Mouse (Mus musculus) embryonic facial prominence, embryonic 12.5 days (tissue): Measurements from ENCODE around the gene Sema3b. TPM values are rescaled to one million over a fixed set of nuclear protein-coding genes. Genes with fewer than 3 reads are reported as not detected.

Experiments used
- ATAC-seq: fragments of 200-750 bp; cut with Nextera tagmentation; 2 replicates; pipeline ENCODE4 v1.8.0; 2017; ENCODE audit not compliant: insufficient number of reproducible peaks, insufficient read depth, low FRiP score, low TSS enrichment
- H3K27ac ChIP-seq: fragments of 300-500 bp; sonication (generic); 2 replicates; pipeline ENCODE4 v1.5.1; 2016; ENCODE audit warnings: mild to moderate bottlenecking
- H3K27me3 ChIP-seq: fragments of 300-500 bp; sonication (generic); 2 replicates; pipeline ENCODE4 v1.6.1; 2016; ENCODE audit warnings: mild to moderate bottlenecking, moderate library complexity
- H3K36me3 ChIP-seq: fragments of 300-500 bp; sonication (generic); 2 replicates; pipeline ENCODE4 v1.6.1; 2016; ENCODE audit warnings: mild to moderate bottlenecking
- H3K4me1 ChIP-seq: fragments of 300-500 bp; sonication (generic); 2 replicates; pipeline ENCODE4 v1.6.1; 2016
- H3K4me2 ChIP-seq: fragments of 300-500 bp; sonication (generic); replicated peaks from 2 replicates; pipeline ENCODE4 v1.6.1; 2016; ENCODE audit warnings: mild to moderate bottlenecking, moderate library complexity
- H3K4me3 ChIP-seq: fragments of 300-500 bp; sonication (generic); 2 replicates; pipeline ENCODE4 v1.5.1; 2016; ENCODE audit warnings: mild to moderate bottlenecking
- H3K9ac ChIP-seq: fragments of 300-500 bp; sonication (generic); 2 replicates; pipeline ENCODE4 v1.6.1; 2016; ENCODE audit warnings: mild to moderate bottlenecking, moderate library complexity
- H3K9me3 ChIP-seq: fragments of 300-500 bp; sonication (generic); 2 replicates; pipeline ENCODE4 v1.6.1; 2016; ENCODE audit warnings: mild to moderate bottlenecking, moderate library complexity
- WGBS: fragments of 180-500 bp; shearing (Covaris S2); methylation state at CpG from one replicate; pipeline ENCODE4 v1.1.7; 2016; 5-methylcytosine and 5-hydroxymethylcytosine counted together
- polyA plus RNA-seq: library from polyadenylated mRNA; unstranded; fragments of >200 nt; fragmentation: Nextera tagmentation; extraction: Ambion mirVana; gene quantifications from 2 replicates; pipeline ENCODE4 v1.2.1, GENCODE M21; 2016

Sema3b gene
- polyA plus RNA-seq, 1 experiment from 2014 or later: 6.9 TPM

GRCm38 (mm10) chr9:107549297-107550074 lies 59.5 kb downstream of the Sema3b start:
- Histone ChIP-seq H3K4me1 (peaks cover 46% of the 10 kb centered on the region), H3K27ac (no peak overlapping the region), H3K9ac (no peak overlapping the region), H3K9me3 (no peaks in the 10 kb centered on the region), H3K4me2 (no peak overlapping the region), H3K36me3 (peaks cover 10% of the 10 kb centered on the region), H3K4me3 (no peak overlapping the region), H3K27me3 (peaks cover 13% of the 10 kb centered on the region; the same call in 1 of the 2 replicates)
- 82% methylated on average over 20 of the region's 20 CpGs for WGBS
- ATAC-seq: no peak

GRCm38 (mm10) chr9:107548820-107549219 lies 60.2 kb downstream of the Sema3b start:
- H3K4me1 ChIP-seq: peaks cover 46% of the 10 kb centered on the region
- peaks cover 13% of the 10 kb centered on the region; the same call in 1 of the 2 replicates for H3K27me3 ChIP-seq
- H3K36me3 ChIP-seq: peaks cover 16% of the 10 kb centered on the region
- H3K9me3 ChIP-seq: no peaks in the 10 kb centered on the region
- H3K27ac ChIP-seq: no peak overlapping the region
- ATAC-seq: no peak
- H3K9ac ChIP-seq: no peak overlapping the region
- H3K4me2 ChIP-seq: no peak overlapping the region
- 88% methylated on average over 10 of the region's 10 CpGs for WGBS
- H3K4me3 ChIP-seq: no peak overlapping the region

- no peak overlapping the region for H3K9ac ChIP-seq
- H3K27me3 ChIP-seq: peaks cover 13% of the 10 kb centered on the region; the same call in 1 of the 2 replicates
- no peaks in the 10 kb centered on the region for H3K9me3 ChIP-seq
- H3K4me1 ChIP-seq: peaks cover 40% of the 10 kb centered on the region
- H3K4me3 ChIP-seq: no peak overlapping the region
- H3K36me3 ChIP-seq: peaks cover 20% of the 10 kb centered on the region
- no peak overlapping the region for H3K27ac ChIP-seq
- 76% methylated on average over 5 of the region's 5 CpGs for WGBS
- ATAC-seq: no peak
- H3K4me2 ChIP-seq: no peak overlapping the region
Measured at GRCm38 (mm10) chr9:107547957-107548356, 61.1 kb downstream of the Sema3b start.

Other genes with a start within 250 kb of the Sema3b start
- gene Cacna2d2, start 209.6 kb downstream of the Sema3b start, polyA plus RNA-seq: 1.1 and 1.2 TPM in 2 replicates
- 49.7 and 50.1 TPM in 2 replicates for gene Tmem115, start 75.3 kb downstream of the Sema3b start, polyA plus RNA-seq
- 17.2 and 17.7 TPM in 2 replicates for gene Cyb561d2, start 67.0 kb downstream of the Sema3b start, polyA plus RNA-seq
- gene Nprl2, start 67.0 kb downstream of the Sema3b start, polyA plus RNA-seq: 40.8 and 46.3 TPM in 2 replicates
- 1.3 and 1.7 TPM in 2 replicates for gene Zmynd10, start 61.9 kb downstream of the Sema3b start, polyA plus RNA-seq
- gene Rassf1, start 57.7 kb downstream of the Sema3b start, polyA plus RNA-seq: 54.0 and 55.6 TPM in 2 replicates
- 54.1 and 54.8 TPM in 2 replicates for gene Tusc2, start 46.0 kb downstream of the Sema3b start, polyA plus RNA-seq
- 132 and 134 TPM in 2 replicates for gene Hyal2, start 41.3 kb downstream of the Sema3b start, polyA plus RNA-seq
- gene Hyal1, start 32.3 kb downstream of the Sema3b start, polyA plus RNA-seq: 12.2 and 13.2 TPM in 2 replicates
- gene Naa80, start 30.3 kb downstream of the Sema3b start, polyA plus RNA-seq: 15.0 and 15.4 TPM in 2 replicates
- 1.4 and 1.5 TPM in 2 replicates for gene Hyal3, start 28.4 kb downstream of the Sema3b start, polyA plus RNA-seq
- gene Ifrd2, start 21.6 kb downstream of the Sema3b start, polyA plus RNA-seq: 35.8 and 36.9 TPM in 2 replicates
- gene Gnai2, start 26.1 kb upstream of the Sema3b start, polyA plus RNA-seq: 439 and 443 TPM in 2 replicates
- gene Slc38a3, start 60.3 kb upstream of the Sema3b start, polyA plus RNA-seq: 8.2 and 8.3 TPM in 2 replicates
- gene Gnat1, start 70.5 kb upstream of the Sema3b start, polyA plus RNA-seq: 1.4 and 3.0 TPM in 2 replicates
- 52.4 and 53.1 TPM in 2 replicates for gene Sema3f, start 101.2 kb upstream of the Sema3b start, polyA plus RNA-seq
- 232 and 261 TPM in 2 replicates for gene Rbm5, start 161.8 kb upstream of the Sema3b start, polyA plus RNA-seq